ENCODE assay signal across 24 mouse cellular contexts in the genomic region with DNA sequence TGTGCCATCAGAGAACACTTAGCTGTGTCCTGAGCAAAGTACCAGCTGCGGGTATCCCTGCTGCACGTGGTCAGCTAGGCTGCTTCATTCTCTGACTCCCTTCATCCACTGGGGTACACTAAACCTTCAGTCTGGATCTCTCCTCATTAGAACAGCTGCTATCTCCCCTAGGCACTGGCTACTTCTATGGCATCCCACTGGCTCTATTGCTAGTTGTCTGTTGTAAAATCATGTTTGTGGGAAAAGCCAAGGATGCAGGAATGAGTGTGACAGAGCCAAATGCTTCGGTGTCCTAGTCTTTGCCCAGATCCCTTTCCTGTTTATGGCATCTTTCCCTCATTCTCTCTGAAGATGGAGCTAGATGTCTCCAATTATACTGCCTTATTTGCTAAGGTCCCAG.
A peak's percentile ranks its signal among the peaks of the same experiment; 100 is the strongest.
DNase-seq lines count a peak whose midpoint lies in the region; ATAC-seq lines count a peak whose summit lies in the region.
"Had no signal": no experiment of that assay in that cellular context is flagged by ENCODE, and none has a peak within 500 bp of the region (broad histone marks: within the 10 kb centered on the region; RNA-seq: fewer than 3 reads in every experiment).

No protein-coding gene starts in this region.

- peak; percentile 57 to 61 for DNase-seq in cerebellum, postnatal 10 days
- DNase-seq in cerebellum, adult 11-12 months = no peak
- DNase-seq in hindbrain, embryonic 11.5 days (ENCODE audit: low spot score) = no peak
- peak; percentile 3 for DNase-seq in retina, postnatal 1 day
- DNase-seq in retina, embryonic 14.5 days (ENCODE audit: low spot score) = no peak
- DNase-seq in neural tube, embryonic 10.5 days (ENCODE audit: extremely low spot score, low spot score) = no peak
- DNase-seq: adrenal gland, adult 8-10 months; adrenal gland, postnatal 25 days; B cell, adult 2 months; cerebellum, adult 11 months; cerebellum, adult 9-11 months; gastrocnemius, postnatal 10 days; gastrocnemius, postnatal 36 days; heart, adult 2 months; kidney, adult 18-20 months had no signal

- no peak overlapping the region for H3K27ac ChIP-seq in hindbrain, embryonic 16.5 days (ENCODE audit: low read depth, low read length)
- no peak overlapping the region for H3K27ac ChIP-seq in hindbrain, embryonic 11.5 days (ENCODE audit: low read depth, low read length)
- H3K27ac ChIP-seq: forebrain, embryonic 10.5 days; forebrain, embryonic 13.5 days; heart, adult 2 months; hindbrain, embryonic 10.5 days; hindbrain, embryonic 15.5 days had no signal

- no peaks in the 10 kb centered on the region for H3K27me3 ChIP-seq in hindbrain, embryonic 16.5 days (replicated peaks; ENCODE audit: control insufficient read depth, insufficient read depth, low read length)
- no peaks in the 10 kb centered on the region for H3K27me3 ChIP-seq in hindbrain, embryonic 11.5 days (ENCODE audit: control insufficient read depth, insufficient read depth, low read length)
- H3K27me3 ChIP-seq: forebrain, embryonic 13.5 days; hindbrain, embryonic 15.5 days had no signal

- no peak overlapping the region for H3K9ac ChIP-seq in hindbrain, embryonic 16.5 days (ENCODE audit: low read depth, low read length)
- no peak overlapping the region for H3K9ac ChIP-seq in hindbrain, embryonic 11.5 days (ENCODE audit: low read depth, low read length)
- H3K9ac ChIP-seq: forebrain, embryonic 13.5 days; hindbrain, embryonic 15.5 days had no signal

- no peaks in the 10 kb centered on the region for H3K9me3 ChIP-seq in hindbrain, embryonic 16.5 days (ENCODE audit: control insufficient read depth, low read length)
- no peaks in the 10 kb centered on the region for H3K9me3 ChIP-seq in hindbrain, embryonic 11.5 days (ENCODE audit: control insufficient read depth, low read length)
- H3K9me3 ChIP-seq: forebrain, embryonic 10.5 days; forebrain, embryonic 13.5 days; hindbrain, embryonic 10.5 days; hindbrain, embryonic 15.5 days had no signal

- H3K36me3 ChIP-seq in hindbrain, embryonic 16.5 days (ENCODE audit: control insufficient read depth, insufficient read depth, low read length) = no peaks in the 10 kb centered on the region
- no peaks in the 10 kb centered on the region for H3K36me3 ChIP-seq in hindbrain, embryonic 11.5 days (ENCODE audit: control insufficient read depth, insufficient read depth, low read length)
- H3K36me3 ChIP-seq: forebrain, embryonic 10.5 days; hindbrain, embryonic 10.5 days; hindbrain, embryonic 15.5 days had no signal

- H3K4me1 ChIP-seq in hindbrain, embryonic 16.5 days (ENCODE audit: control insufficient read depth, insufficient read depth, low read depth, low read length) = no peaks in the 10 kb centered on the region
- H3K4me1 ChIP-seq in hindbrain, embryonic 11.5 days (replicated peaks; ENCODE audit: control insufficient read depth, insufficient read depth, low read length) = no peaks in the 10 kb centered on the region
- H3K4me1 ChIP-seq: hindbrain, embryonic 15.5 days had no signal

- no peak overlapping the region for H3K4me3 ChIP-seq in hindbrain, embryonic 16.5 days (ENCODE audit: low read length)
- no peak overlapping the region for H3K4me3 ChIP-seq in hindbrain, embryonic 11.5 days (ENCODE audit: low read depth, low read length)
- H3K4me3 ChIP-seq: forebrain, embryonic 10.5 days; forebrain, embryonic 13.5 days; heart, adult 2 months; hindbrain, embryonic 10.5 days; hindbrain, embryonic 15.5 days had no signal

- no peak overlapping the region for H3K4me2 ChIP-seq in hindbrain, embryonic 16.5 days (ENCODE audit: low read length)
- H3K4me2 ChIP-seq in hindbrain, embryonic 11.5 days (replicated peaks; ENCODE audit: low read depth, low read length) = no peak overlapping the region
- H3K4me2 ChIP-seq: forebrain, embryonic 13.5 days; heart, embryonic 11.5 days; hindbrain, embryonic 15.5 days had no signal

- 0 out of 2 replicates have a peak, but pooled peaks have one; percentile 44 for ATAC-seq in hindbrain, embryonic 16.5 days
- no peak for ATAC-seq in hindbrain, embryonic 11.5 days (ENCODE audit: low FRiP score)
- ATAC-seq: activated CD4-positive, CD25-positive, alpha-beta regulatory T cell, adult 4 months; forebrain, embryonic 13.5 days; inflammation-experienced regulatory T-cells, adult 6 months; intestine, embryonic 16.5 days had no signal

- WGBS in hindbrain, embryonic 16.5 days = 76% methylated on average over 3 of the region's 3 CpGs
- WGBS in hindbrain, embryonic 11.5 days = 87% methylated on average over 3 of the region's 3 CpGs

Comparison
In these comparisons a context has a peak if more than half of its experiments do, and no peak if none do; other contexts are left out.
1. DNase-seq: peak in cerebellum, postnatal 10 days (2 of 2) and retina, postnatal 1 day (single experiment); none in cerebellum, adult 11-12 months (single experiment), hindbrain, embryonic 11.5 days (single experiment), retina, embryonic 14.5 days (single experiment) and neural tube, embryonic 10.5 days (single experiment).